Mouse (Mus musculus): ENCODE results near the gene Slxl1.

Gene Slxl1

DNA sequence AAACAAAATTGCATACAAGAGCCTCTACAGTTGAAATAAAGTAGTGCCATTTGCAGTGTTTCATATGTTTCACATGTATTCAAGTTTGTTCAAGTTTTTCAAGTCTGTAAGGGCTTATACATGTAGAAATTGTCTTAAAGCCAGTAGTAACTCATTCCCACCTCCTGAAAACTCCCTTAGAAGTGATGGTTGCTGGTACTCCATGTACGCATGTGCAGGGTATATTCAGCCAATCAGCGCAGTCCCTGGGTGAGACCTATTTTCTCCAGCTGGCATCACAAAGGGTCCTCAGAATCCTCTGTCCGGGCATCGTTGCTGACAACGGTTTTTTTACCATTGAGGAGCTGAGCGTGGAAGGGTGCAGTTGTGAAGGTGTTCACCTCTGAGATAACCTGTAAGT is at the start of gene Slxl1:
Gene Slxl1, plus strand, starts transcription at position 301 of the 400 bp plus-strand sequence.
- no CpG with 5 or more reads among the region's 6 CpGs for WGBS
